Mouse (Mus musculus) spleen, adult 2 months (tissue): ENCODE data around the gene Tra2a.

Source experiments
- CTCF ChIP-seq: fragments of 200-500 bp; IDR thresholded peaks from 2 replicates; pipeline ENCODE4 v1.5.1; 2011; ENCODE audit warnings: mild to moderate bottlenecking, inconsistent platforms; ENCODE audit not compliant: insufficient read depth, insufficient read length, insufficient replicate concordance; ENCODE audit errors: extremely low read depth
- POLR2A ChIP-seq: fragments of 200-500 bp; IDR thresholded peaks from 2 replicates; pipeline ENCODE4 v1.6.1; 2011; ENCODE audit warnings: low read depth, low read length, inconsistent platforms

- TF ChIP-seq CTCF (no peak), POLR2A (no peak)
Observed at GRCm38 (mm10) chr6:49214928-49215747, 48.7 kb downstream of the Tra2a start, which contains the start of gene Igf2bp3.
